Mouse (Mus musculus) kidney, postnatal 14 days (tissue): ENCODE data around the gene Gpr75.

Experiments
- DNase-seq: peaks from one replicate; pipeline ENCODE4 v3.0.0; 2022; ENCODE audit warnings: mixed read lengths

The Gpr75 gene

GRCm38 (mm10) chr11:30885171-30885871 lies at the start of gene Gpr75, which contains the start of gene Asb3:
TSS of gene Gpr75 (plus strand) at chr11:30885358.
TSS of gene Asb3 (plus strand) at chr11:30885416.
- peak; percentile 61 for DNase-seq

- no peak for DNase-seq
These were observed 46.4 kb upstream of the Gpr75 start for GRCm38 (mm10) chr11:30838793-30839192.

GRCm38 (mm10) chr11:30844355-30844754 lies 40.8 kb upstream of the Gpr75 start:
- DNase-seq = no peak

GRCm38 (mm10) chr11:30872425-30872824 lies 12.7 kb upstream of the Gpr75 start:
- DNase-seq = no peak

GRCm38 (mm10) chr11:30888153-30888552 lies 3.0 kb downstream of the Gpr75 start:
- DNase-seq = no peak

- no peak for DNase-seq
These were observed 11.0 kb downstream of the Gpr75 start for GRCm38 (mm10) chr11:30896201-30896600.

GRCm38 (mm10) chr11:30899312-30899711 lies 14.2 kb downstream of the Gpr75 start:
- no peak for DNase-seq

- DNase-seq = no peak
These were observed 27.2 kb downstream of the Gpr75 start for GRCm38 (mm10) chr11:30912311-30912710.

GRCm38 (mm10) chr11:30920641-30921040 lies 35.5 kb downstream of the Gpr75 start:
- no peak for DNase-seq

- DNase-seq = no peak
These were observed 38.1 kb downstream of the Gpr75 start for GRCm38 (mm10) chr11:30923283-30923682.

GRCm38 (mm10) chr11:30928079-30928478 lies 42.9 kb downstream of the Gpr75 start:
- no peak for DNase-seq

GRCm38 (mm10) chr11:30928498-30928897 lies 43.3 kb downstream of the Gpr75 start:
- no peak for DNase-seq
